Mouse (Mus musculus): ENCODE measurements at regions not wholly inside any gene's neighbourhood (a gene's known extent, or its start where the extent isn't known, plus 50 kb on each side); places are given as distances from the start of the nearest gene placed in this dataset.

- DNase-seq (ENCODE audit: inconsistent ontology term): peak; percentile 16
These were observed 142.1 kb upstream of the Plxnc1 start for GRCm38 (mm10) chr10:95086755-95087154.

GRCm38 (mm10) chr10:95085688-95086268, 141.1 kb upstream of the Plxnc1 start:
- DNase-seq (ENCODE audit: inconsistent ontology term): no peak

- DNase-seq (ENCODE audit: inconsistent ontology term): no peak
These were observed 138.9 kb upstream of the Plxnc1 start for GRCm38 (mm10) chr10:95083341-95084148.

GRCm38 (mm10) chr10:95082634-95083033, 138.0 kb upstream of the Plxnc1 start:
- peak; percentile 26 for DNase-seq (ENCODE audit: inconsistent ontology term)

GRCm38 (mm10) chr10:95079979-95080378, 135.3 kb upstream of the Plxnc1 start:
- DNase-seq (ENCODE audit: inconsistent ontology term): no peak

- DNase-seq (ENCODE audit: inconsistent ontology term): no peak
These were observed 131.8 kb upstream of the Plxnc1 start for GRCm38 (mm10) chr10:95076421-95076820.

- DNase-seq (ENCODE audit: inconsistent ontology term): no peak
These were observed 131.3 kb upstream of the Plxnc1 start for GRCm38 (mm10) chr10:95075897-95076296.

GRCm38 (mm10) chr10:95074959-95075590, 130.4 kb upstream of the Plxnc1 start:
- no peak for DNase-seq (ENCODE audit: inconsistent ontology term)

GRCm38 (mm10) chr10:95074381-95074780, 129.7 kb upstream of the Plxnc1 start:
- no peak for DNase-seq (ENCODE audit: inconsistent ontology term)

- no peak for DNase-seq (ENCODE audit: inconsistent ontology term)
These were observed 123.3 kb upstream of the Plxnc1 start for GRCm38 (mm10) chr10:95067971-95068370.

GRCm38 (mm10) chr10:95066774-95067173, 122.1 kb upstream of the Plxnc1 start:
- DNase-seq (ENCODE audit: inconsistent ontology term): no peak

GRCm38 (mm10) chr10:95059486-95060091, 115.0 kb upstream of the Plxnc1 start:
- DNase-seq (ENCODE audit: inconsistent ontology term): no peak

GRCm38 (mm10) chr10:95059078-95059477, 114.4 kb upstream of the Plxnc1 start:
- DNase-seq (ENCODE audit: inconsistent ontology term): no peak

- DNase-seq (ENCODE audit: inconsistent ontology term): no peak
These were observed 112.5 kb upstream of the Plxnc1 start for GRCm38 (mm10) chr10:95057051-95057714.

- no peak for DNase-seq (ENCODE audit: inconsistent ontology term)
These were observed 111.9 kb upstream of the Plxnc1 start for GRCm38 (mm10) chr10:95056541-95056940.

GRCm38 (mm10) chr10:95054869-95055268, 110.2 kb upstream of the Plxnc1 start:
- no peak for DNase-seq (ENCODE audit: inconsistent ontology term)

GRCm38 (mm10) chr10:95048790-95049189, 104.2 kb upstream of the Plxnc1 start:
- DNase-seq (ENCODE audit: inconsistent ontology term): no peak

- DNase-seq (ENCODE audit: inconsistent ontology term): no peak
These were observed 99.3 kb upstream of the Plxnc1 start for GRCm38 (mm10) chr10:95043978-95044377.

- no peak for DNase-seq (ENCODE audit: inconsistent ontology term)
These were observed 95.7 kb upstream of the Plxnc1 start for GRCm38 (mm10) chr10:95040258-95040895.

GRCm38 (mm10) chr10:95036043-95036697, 91.5 kb upstream of the Plxnc1 start:
- no peak for DNase-seq (ENCODE audit: inconsistent ontology term)

- no peak for DNase-seq (ENCODE audit: inconsistent ontology term)
These were observed 90.7 kb upstream of the Plxnc1 start for GRCm38 (mm10) chr10:95035371-95035770.
